Mouse (Mus musculus) small intestine, adult 2 months (tissue): Measurements from ENCODE around the gene Larp4.

Source experiments
- CTCF ChIP-seq: fragments of 200-500 bp; IDR thresholded peaks from 2 replicates; pipeline ENCODE4 v1.5.1; 2012; ENCODE audit warnings: low read depth, mild to moderate bottlenecking, control low read depth, inconsistent platforms, low read length, moderate library complexity, mixed read lengths; ENCODE audit not compliant: insufficient replicate concordance, insufficient read length; ENCODE audit errors: extremely low read depth
- POLR2A ChIP-seq: fragments of 200-500 bp; IDR thresholded peaks from 2 replicates; pipeline ENCODE4 v1.6.1; 2012; ENCODE audit warnings: low read depth, mild to moderate bottlenecking, control low read depth, inconsistent platforms, low read length, moderate library complexity

DNA sequence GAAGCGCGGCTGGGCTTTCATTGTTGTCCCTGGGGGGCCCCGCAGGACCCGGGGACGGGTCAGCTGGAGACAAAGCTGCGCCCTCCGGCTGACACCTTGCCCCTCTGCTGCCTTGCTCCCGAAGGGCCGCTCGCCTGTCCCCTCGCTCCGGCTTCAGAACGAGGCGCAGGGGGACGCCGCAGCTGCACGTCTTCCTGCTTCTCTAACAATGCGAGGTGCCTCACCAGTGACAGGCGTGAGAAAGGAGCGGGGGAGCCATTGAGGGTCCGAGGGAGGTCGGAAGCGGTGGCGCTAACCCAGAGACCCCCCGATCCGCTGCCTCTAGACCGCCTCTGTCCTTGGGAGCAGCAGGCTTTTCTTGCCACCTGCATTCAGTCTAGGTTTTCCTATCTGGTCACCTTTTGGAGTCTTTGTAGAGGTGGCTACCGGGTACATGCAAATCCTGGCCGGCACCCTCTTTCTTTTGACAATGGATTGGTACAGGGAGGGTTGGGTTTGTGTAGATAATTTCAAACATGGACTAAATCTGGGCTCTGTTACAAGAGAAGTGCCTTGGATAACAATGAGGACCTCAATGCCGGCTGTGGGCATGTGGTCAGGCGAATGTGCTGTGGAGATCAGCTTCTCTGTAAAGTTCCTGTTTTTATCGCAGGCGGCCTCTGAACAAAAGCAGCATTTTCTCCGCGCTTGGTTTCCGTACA is 69.3 kb downstream of the Larp4 start:
- TF ChIP-seq CTCF, result no peak
- TF ChIP-seq POLR2A, result no peak
